Mouse (Mus musculus) stomach, embryonic 15.5 days (tissue): ENCODE measurements at regions not wholly inside any gene's neighbourhood (a gene's known extent, or its start where the extent isn't known, plus 50 kb on each side); places are given as distances from the start of the nearest gene placed in this dataset.

Source experiments
- ATAC-seq: fragments of 200-750 bp; cut with Nextera tagmentation; 2 replicates; pipeline ENCODE4 v1.8.0; 2017; ENCODE audit warnings: low read depth, moderate number of reproducible peaks, moderate TSS enrichment; ENCODE audit not compliant: insufficient read depth, low FRiP score
- H3K27ac ChIP-seq: fragments of 300-500 bp; sonication (generic); 2 replicates; pipeline ENCODE4 v1.5.1; 2015; ENCODE audit warnings: mild to moderate bottlenecking, inconsistent platforms
- H3K27me3 ChIP-seq: fragments of 300-500 bp; sonication (generic); replicated peaks from 2 replicates; pipeline ENCODE4 v1.6.1; 2015; ENCODE audit warnings: inconsistent platforms
- H3K36me3 ChIP-seq: fragments of 300-500 bp; sonication (generic); 2 replicates; pipeline ENCODE4 v1.6.1; 2015; ENCODE audit warnings: inconsistent platforms
- H3K4me1 ChIP-seq: fragments of 300-500 bp; sonication (generic); 2 replicates; pipeline ENCODE4 v1.6.1; 2015; ENCODE audit warnings: inconsistent platforms
- H3K4me2 ChIP-seq: fragments of 300-500 bp; sonication (generic); 2 replicates; pipeline ENCODE4 v1.6.1; 2015; ENCODE audit warnings: mild to moderate bottlenecking, inconsistent platforms
- H3K4me3 ChIP-seq: fragments of 300-500 bp; sonication (generic); replicated peaks from 2 replicates; pipeline ENCODE4 v1.5.1; 2015; ENCODE audit warnings: inconsistent platforms
- H3K9ac ChIP-seq: fragments of 300-500 bp; sonication (generic); 2 replicates; pipeline ENCODE4 v1.6.1; 2015; ENCODE audit warnings: inconsistent platforms
- H3K9me3 ChIP-seq: fragments of 300-500 bp; sonication (generic); 2 replicates; pipeline ENCODE4 v1.6.1; 2016; ENCODE audit warnings: inconsistent platforms
- whole genome bisulfite sequencing: fragments of 180-500 bp; shearing (Covaris S2); methylation state at CpG from one replicate; pipeline ENCODE4 v1.1.7; 2015; 5-methylcytosine and 5-hydroxymethylcytosine counted together

DNA sequence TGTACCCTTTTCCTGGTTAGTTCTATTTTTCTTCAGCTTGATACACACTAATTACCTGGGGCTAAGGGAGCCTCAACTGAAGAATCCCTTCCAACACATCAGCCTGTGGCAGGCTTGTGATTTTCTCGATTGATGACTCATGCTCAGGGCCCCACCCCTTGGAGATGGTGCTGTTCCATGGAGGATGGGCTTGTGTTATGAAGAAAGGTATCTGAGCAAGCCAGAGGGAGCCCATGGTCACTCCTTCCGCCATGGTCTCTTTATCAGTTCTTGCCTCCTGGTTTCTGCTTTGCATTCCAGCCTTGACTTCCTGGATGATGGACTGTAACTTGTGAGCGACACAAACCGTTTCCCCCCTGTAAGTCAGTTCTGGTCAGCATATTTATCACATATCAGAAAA is 131.1 kb upstream of the Kcnj16 start:
- H3K27me3 ChIP-seq = no peaks in the 10 kb centered on the region
- H3K36me3 ChIP-seq = no peaks in the 10 kb centered on the region
- no peak overlapping the region for H3K27ac ChIP-seq
- H3K4me3 ChIP-seq = no peak overlapping the region
- no peak overlapping the region for H3K9ac ChIP-seq
- WGBS = 71% methylated on average over 4 of the region's 4 CpGs
- H3K4me2 ChIP-seq = no peak overlapping the region
- ATAC-seq = no peak
- H3K4me1 ChIP-seq = no peaks in the 10 kb centered on the region
- H3K9me3 ChIP-seq = no peaks in the 10 kb centered on the region

- Histone ChIP-seq H3K9ac (no peak overlapping the region), H3K36me3 (no peaks in the 10 kb centered on the region), H3K9me3 (no peaks in the 10 kb centered on the region), H3K4me2 (no peak overlapping the region), H3K27me3 (no peaks in the 10 kb centered on the region), H3K4me1 (no peaks in the 10 kb centered on the region), H3K4me3 (no peak overlapping the region), H3K27ac (no peak overlapping the region)
- WGBS = 90% methylated on average over 7 of the region's 7 CpGs
- no peak for ATAC-seq
These were observed 128.5 kb upstream of the Kcnj16 start for GRCm38 (mm10) chr11:110839316-110839715.

GRCm38 (mm10) chr11:110868319-110868718 is 99.5 kb upstream of the Kcnj16 start:
- no peaks in the 10 kb centered on the region for H3K36me3 ChIP-seq
- no peaks in the 10 kb centered on the region for H3K27me3 ChIP-seq
- H3K9ac ChIP-seq = no peak overlapping the region
- no peak overlapping the region for H3K4me2 ChIP-seq
- 85% methylated on average over 3 of the region's 3 CpGs for WGBS
- H3K9me3 ChIP-seq = no peaks in the 10 kb centered on the region
- H3K4me3 ChIP-seq = no peak overlapping the region
- ATAC-seq = no peak
- no peaks in the 10 kb centered on the region for H3K4me1 ChIP-seq
- no peak overlapping the region for H3K27ac ChIP-seq

GRCm38 (mm10) chr11:110870133-110870532 is 97.7 kb upstream of the Kcnj16 start:
- ATAC-seq = no peak
- Histone ChIP-seq H3K36me3 (no peaks in the 10 kb centered on the region), H3K4me1 (no peaks in the 10 kb centered on the region), H3K4me2 (no peak overlapping the region), H3K27me3 (no peaks in the 10 kb centered on the region), H3K9me3 (no peaks in the 10 kb centered on the region), H3K9ac (no peak overlapping the region), H3K27ac (no peak overlapping the region), H3K4me3 (no peak overlapping the region)
- 78% methylated on average over 2 of the region's 2 CpGs for WGBS

DNA sequence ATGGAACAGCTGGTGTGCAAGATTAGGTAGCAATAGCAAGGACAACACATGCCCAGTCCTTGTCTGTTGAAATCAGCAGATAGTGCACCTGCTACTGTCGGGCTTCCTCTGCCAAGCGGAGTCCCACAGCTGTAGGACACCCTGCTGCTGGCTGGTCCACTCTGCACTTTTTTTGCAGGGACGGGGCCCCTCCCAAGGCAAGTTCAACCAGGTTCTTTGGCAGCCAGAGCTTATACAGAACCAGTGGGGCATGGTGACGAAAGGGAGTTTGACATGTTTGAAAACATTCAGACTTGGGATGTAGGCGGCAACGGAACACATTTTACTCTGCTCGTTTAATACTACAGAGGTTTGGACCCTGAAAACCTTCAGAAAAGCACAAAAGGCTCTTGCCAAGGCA is 93.2 kb upstream of the Kcnj16 start:
- no peaks in the 10 kb centered on the region for H3K27me3 ChIP-seq
- H3K36me3 ChIP-seq = no peaks in the 10 kb centered on the region
- H3K9me3 ChIP-seq = no peaks in the 10 kb centered on the region
- no peak overlapping the region for H3K4me3 ChIP-seq
- H3K27ac ChIP-seq = no peak overlapping the region
- 45% methylated on average over 7 of the region's 7 CpGs for WGBS
- no peaks in the 10 kb centered on the region for H3K4me1 ChIP-seq
- ATAC-seq = no peak
- no peak overlapping the region for H3K9ac ChIP-seq
- no peak overlapping the region for H3K4me2 ChIP-seq

- whole genome bisulfite sequencing = 72% methylated on average over 9 of the region's 9 CpGs
- ATAC-seq = no peak
- H3K27me3 ChIP-seq = no peaks in the 10 kb centered on the region
These were observed 86.9 kb upstream of the Kcnj16 start for GRCm38 (mm10) chr11:110880971-110881370.

DNA sequence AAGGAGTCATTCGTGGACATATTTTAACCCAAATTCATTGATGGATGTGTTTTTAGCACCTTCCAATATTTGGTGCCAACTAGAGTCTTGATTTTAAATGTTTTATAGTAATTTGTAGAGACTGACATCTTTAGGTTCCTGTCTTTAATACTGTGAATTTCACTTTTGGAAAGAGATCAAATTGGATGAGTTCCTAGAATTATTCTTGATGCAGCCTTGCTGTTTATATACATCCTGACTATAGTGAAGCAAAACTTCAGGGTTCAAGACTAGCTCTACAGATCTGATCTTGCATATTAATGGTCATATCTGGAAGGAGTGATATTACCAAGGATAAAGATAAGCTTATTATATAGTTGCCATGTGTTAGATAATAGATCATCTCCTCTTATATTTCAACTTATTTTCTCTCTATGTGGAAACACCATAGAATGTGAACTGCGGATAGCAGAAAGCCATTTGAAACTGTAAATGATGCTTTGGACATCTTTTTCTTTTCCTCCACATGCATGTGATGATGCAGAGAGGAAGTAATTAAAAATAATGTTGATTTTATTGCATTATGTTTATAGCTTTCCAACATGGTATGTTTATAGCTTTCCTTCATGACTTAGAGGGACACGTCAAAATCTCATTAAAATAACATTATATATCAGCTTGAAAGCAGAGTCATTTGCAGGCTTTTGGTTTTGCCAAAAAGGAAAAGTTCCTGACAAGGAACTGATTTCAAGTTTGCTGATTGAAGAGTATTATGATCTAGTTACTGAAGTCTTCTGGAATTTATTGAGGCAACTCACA is 78.3 kb upstream of the Kcnj16 start:
- Histone ChIP-seq H3K9me3 (no peaks in the 10 kb centered on the region), H3K4me3 (no peak overlapping the region), H3K27me3 (no peaks in the 10 kb centered on the region), H3K4me1 (no peaks in the 10 kb centered on the region), H3K4me2 (no peak overlapping the region), H3K27ac (no peak overlapping the region), H3K36me3 (no peaks in the 10 kb centered on the region), H3K9ac (no peak overlapping the region)
- ATAC-seq = no peak
- WGBS = 72% methylated on average over 3 of the region's 3 CpGs

More at GRCm38 (mm10) chr11:110880971-110881370, 86.9 kb upstream of the Kcnj16 start:
- Histone ChIP-seq H3K9me3 (no peaks in the 10 kb centered on the region), H3K4me1 (no peaks in the 10 kb centered on the region), H3K4me3 (no peak overlapping the region), H3K36me3 (no peaks in the 10 kb centered on the region), H3K27ac (no peak overlapping the region), H3K9ac (no peak overlapping the region), H3K4me2 (no peak overlapping the region)

DNA sequence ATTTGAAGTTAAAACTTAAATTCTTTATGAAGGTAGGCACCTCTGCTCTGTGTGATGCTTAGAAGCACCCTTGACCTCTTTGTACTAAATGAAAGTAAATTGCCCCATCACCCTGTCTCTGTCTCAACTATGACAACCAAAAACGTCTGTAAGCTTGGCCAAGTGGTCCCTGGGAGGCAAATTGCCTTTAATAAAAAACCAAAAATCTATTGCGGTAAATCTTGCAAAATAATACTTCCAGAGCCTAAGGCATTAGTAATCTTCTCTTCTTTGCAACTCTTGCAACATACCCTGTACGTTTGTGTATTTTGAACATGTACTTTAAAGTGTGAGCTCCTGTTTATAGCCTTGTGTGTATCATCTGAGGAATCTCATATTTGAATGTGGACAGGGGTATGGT is 77.4 kb upstream of the Kcnj16 start:
- Histone ChIP-seq H3K4me2 (no peak overlapping the region), H3K4me1 (no peaks in the 10 kb centered on the region), H3K4me3 (no peak overlapping the region), H3K36me3 (no peaks in the 10 kb centered on the region), H3K9ac (no peak overlapping the region), H3K27ac (no peak overlapping the region), H3K27me3 (no peaks in the 10 kb centered on the region), H3K9me3 (no peaks in the 10 kb centered on the region)
- 66% methylated on average over 3 of the region's 3 CpGs for WGBS
- no peak for ATAC-seq

DNA sequence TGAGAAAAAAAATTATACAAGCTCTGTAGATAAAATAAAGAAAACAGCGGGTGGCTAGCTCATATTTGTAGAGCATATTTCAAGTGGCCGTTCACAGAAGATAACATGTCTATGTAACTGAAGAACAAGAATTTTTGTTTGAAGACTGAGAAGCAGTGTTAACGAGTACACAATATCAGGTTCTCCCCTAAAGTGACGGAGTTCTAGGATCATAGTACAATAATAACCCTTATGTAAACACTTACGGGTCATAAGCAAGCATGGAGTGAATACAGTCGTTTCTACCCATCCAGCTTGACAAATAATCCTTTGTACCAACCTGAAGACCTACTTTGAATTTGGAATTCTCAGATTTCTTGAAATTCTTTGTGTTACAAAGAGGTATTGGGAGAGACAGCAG is 64.9 kb upstream of the Kcnj16 start:
- no peak for ATAC-seq
- H3K4me3 ChIP-seq = no peak overlapping the region
- H3K27me3 ChIP-seq = no peaks in the 10 kb centered on the region
- no peak overlapping the region for H3K4me2 ChIP-seq
- 57% methylated on average over 6 of the region's 6 CpGs for WGBS
- H3K9ac ChIP-seq = no peak overlapping the region
- H3K4me1 ChIP-seq = no peaks in the 10 kb centered on the region
- no peaks in the 10 kb centered on the region for H3K9me3 ChIP-seq
- H3K36me3 ChIP-seq = no peaks in the 10 kb centered on the region
- H3K27ac ChIP-seq = no peak overlapping the region
